Mouse (Mus musculus) embryo, embryonic 11 days (tissue): ENCODE measurements at regions not wholly inside any gene's neighbourhood (a gene's known extent, or its start where the extent isn't known, plus 50 kb on each side); places are given as distances from the start of the nearest gene placed in this dataset.
A peak's percentile ranks its signal among the peaks of the same experiment; 100 is the strongest.

Source experiments
- DNase-seq: peaks from one replicate; pipeline ENCODE4 v3.0.0-alpha.2; 2015

GRCm38 (mm10) chr4:137216908-137217497 lies 60.3 kb upstream of the Wnt4 start:
- no peak for DNase-seq

GRCm38 (mm10) chr4:137214573-137214972 lies 62.7 kb upstream of the Wnt4 start:
- DNase-seq = no peak

- no peak for DNase-seq
These were observed 64.4 kb upstream of the Wnt4 start for GRCm38 (mm10) chr4:137212846-137213245.

- no peak for DNase-seq
These were observed 65.2 kb upstream of the Wnt4 start for GRCm38 (mm10) chr4:137212106-137212505.

- no peak for DNase-seq
These were observed 66.0 kb upstream of the Wnt4 start for GRCm38 (mm10) chr4:137211288-137211687.

GRCm38 (mm10) chr4:137210525-137210924 lies 66.8 kb upstream of the Wnt4 start:
- DNase-seq = no peak

- no peak for DNase-seq
These were observed 76.3 kb upstream of the Wnt4 start for GRCm38 (mm10) chr4:137200968-137201367.

GRCm38 (mm10) chr4:137200426-137200825 lies 76.9 kb upstream of the Wnt4 start:
- no peak for DNase-seq

GRCm38 (mm10) chr4:137196491-137196974 lies 80.8 kb upstream of the Wnt4 start:
- DNase-seq = no peak

- no peak for DNase-seq
These were observed 83.2 kb upstream of the Wnt4 start for GRCm38 (mm10) chr4:137194106-137194505.

- no peak for DNase-seq
These were observed 86.7 kb upstream of the Wnt4 start for GRCm38 (mm10) chr4:137190625-137191024.

- DNase-seq = no peak
These were observed 87.5 kb upstream of the Wnt4 start for GRCm38 (mm10) chr4:137189801-137190200.

- DNase-seq = no peak
These were observed 88.2 kb upstream of the Wnt4 start for GRCm38 (mm10) chr4:137189058-137189457.

GRCm38 (mm10) chr4:137187592-137187991 lies 89.7 kb upstream of the Wnt4 start:
- DNase-seq = no peak

GRCm38 (mm10) chr4:137187051-137187450 lies 90.2 kb upstream of the Wnt4 start:
- DNase-seq = no peak

GRCm38 (mm10) chr4:137185001-137185400 lies 92.3 kb upstream of the Wnt4 start:
- no peak for DNase-seq

GRCm38 (mm10) chr4:137183181-137183850 lies 94.0 kb upstream of the Wnt4 start:
- DNase-seq = no peak

GRCm38 (mm10) chr4:137182547-137182946 lies 94.7 kb upstream of the Wnt4 start:
- no peak for DNase-seq

- no peak for DNase-seq
These were observed 96.0 kb upstream of the Wnt4 start for GRCm38 (mm10) chr4:137181252-137181651.

GRCm38 (mm10) chr4:137180083-137180482 lies 97.2 kb upstream of the Wnt4 start:
- no peak for DNase-seq

GRCm38 (mm10) chr4:137178833-137179232 lies 98.5 kb upstream of the Wnt4 start:
- no peak for DNase-seq

- no peak for DNase-seq
These were observed 112.4 kb upstream of the Wnt4 start for GRCm38 (mm10) chr4:137164933-137165332.

GRCm38 (mm10) chr4:137164429-137164828 lies 112.9 kb upstream of the Wnt4 start:
- DNase-seq = peak; percentile 84

- no peak for DNase-seq
These were observed 113.3 kb upstream of the Wnt4 start for GRCm38 (mm10) chr4:137163962-137164361.

GRCm38 (mm10) chr4:137160526-137160925 lies 111.9 kb upstream of the Zbtb40 start:
- no peak for DNase-seq
